Mouse (Mus musculus) liver, embryonic 12.5 days (tissue): ENCODE results near the gene Olfr1246. TPM values are rescaled to one million over a fixed set of nuclear protein-coding genes. Genes with fewer than 3 reads are reported as not detected.
"Not testable (repeated sequence)": the region's sequence is repeated elsewhere in the genome, so short reads cannot be mapped to it uniquely, and the experiment has no call there.

ENCODE experiments used
- ATAC-seq: fragments of 200-750 bp; cut with Nextera tagmentation; 2 replicates; pipeline ENCODE4 v1.8.0; 2017; ENCODE audit warnings: moderate number of reproducible peaks, mild to moderate bottlenecking, moderate library complexity
- H3K27ac ChIP-seq: fragments of 300-500 bp; sonication (generic); 2 replicates; pipeline ENCODE4 v1.5.1; 2016; ENCODE audit warnings: mild to moderate bottlenecking
- H3K27me3 ChIP-seq: fragments of 300-500 bp; sonication (generic); replicated peaks from 2 replicates; pipeline ENCODE4 v1.6.1; 2016; ENCODE audit warnings: mild to moderate bottlenecking, moderate library complexity
- H3K36me3 ChIP-seq: fragments of 300-500 bp; sonication (generic); 2 replicates; pipeline ENCODE4 v1.6.1; 2016; ENCODE audit warnings: mild to moderate bottlenecking, moderate library complexity
- H3K4me1 ChIP-seq: fragments of 300-500 bp; sonication (generic); 2 replicates; pipeline ENCODE4 v1.6.1; 2016
- H3K4me2 ChIP-seq: fragments of 300-500 bp; sonication (generic); 2 replicates; pipeline ENCODE4 v1.6.1; 2016; ENCODE audit warnings: mild to moderate bottlenecking, moderate library complexity
- H3K4me3 ChIP-seq: fragments of 300-500 bp; sonication (generic); 2 replicates; pipeline ENCODE4 v1.5.1; 2016; ENCODE audit warnings: mild to moderate bottlenecking, moderate library complexity
- H3K9ac ChIP-seq: fragments of 300-500 bp; sonication (generic); 2 replicates; pipeline ENCODE4 v1.6.1; 2016; ENCODE audit warnings: mild to moderate bottlenecking, moderate library complexity
- H3K9me3 ChIP-seq: fragments of 300-500 bp; sonication (generic); replicated peaks from 2 replicates; pipeline ENCODE4 v1.6.1; 2016; ENCODE audit warnings: mild to moderate bottlenecking, moderate library complexity
- WGBS: fragments of 180-500 bp; shearing (Covaris S2); methylation state at CpG from one replicate; pipeline ENCODE4 v1.1.7; 2016; ENCODE audit not compliant: insufficient replicate concordance; 5-methylcytosine and 5-hydroxymethylcytosine counted together
- polyA plus RNA-seq: library from polyadenylated mRNA; unstranded; fragments of >200 nt; fragmentation: Nextera tagmentation; extraction: Ambion mirVana; gene quantifications from 2 replicates; pipeline ENCODE4 v1.2.1, GENCODE M21; 2016

Gene Olfr1246
- polyA plus RNA-seq, result not detected in 2 replicates

GRCm38 (mm10) chr2:89593057-89593456, at the start of gene Olfr1246:
Gene Olfr1246, minus strand, starts transcription at chr2:89593157.
- H3K27ac ChIP-seq, result no peak within 1 kb of the TSS
- H3K9ac ChIP-seq, result no peak within 1 kb of the TSS
- H3K4me2 ChIP-seq, result no peak within 1 kb of the TSS
- H3K27me3 ChIP-seq, result no peaks in the 10 kb centered on the region
- no peaks in the 10 kb centered on the region for H3K9me3 ChIP-seq
- H3K36me3 ChIP-seq, result no peaks in the 10 kb centered on the region
- H3K4me1 ChIP-seq, result no peaks in the 10 kb centered on the region
- 54% methylated on average over 2 of the region's 2 CpGs for WGBS
- no peak within 1 kb of the TSS for H3K4me3 ChIP-seq
- ATAC-seq, result no peak

- WGBS, result 76% methylated on average over 2 of the region's 2 CpGs
- H3K36me3 ChIP-seq, result no peaks in the 10 kb centered on the region
- H3K9me3 ChIP-seq, result no peaks in the 10 kb centered on the region
- H3K27ac ChIP-seq, result no peak within 1 kb of the TSS
- H3K9ac ChIP-seq, result no peak within 1 kb of the TSS
- no peak within 1 kb of the TSS for H3K4me3 ChIP-seq
- H3K27me3 ChIP-seq, result no peaks in the 10 kb centered on the region
- H3K4me2 ChIP-seq, result no peak within 1 kb of the TSS
- no peak for ATAC-seq
- no peaks in the 10 kb centered on the region for H3K4me1 ChIP-seq
Observed at GRCm38 (mm10) chr2:89634883-89635282, 41.9 kb upstream of the Olfr1246 start, which contains the start of gene Olfr1249. Gene Olfr1249, minus strand, starts transcription at chr2:89634983.

GRCm38 (mm10) chr2:89618145-89618544, 25.2 kb upstream of the Olfr1246 start, which contains the start of gene Olfr1248:
Gene Olfr1248, minus strand, starts transcription at chr2:89618245.
- not testable (repeated sequence) for ATAC-seq, H3K9ac ChIP-seq, H3K27me3 ChIP-seq, H3K9me3 ChIP-seq, H3K27ac ChIP-seq, H3K36me3 ChIP-seq, H3K4me2 ChIP-seq, H3K4me3 ChIP-seq, H3K4me1 ChIP-seq
- 86% methylated on average over 1 of the region's 1 CpGs for WGBS

GRCm38 (mm10) chr2:89614030-89614429, 21.1 kb upstream of the Olfr1246 start, which contains the start of gene Olfr1247:
Gene Olfr1247, minus strand, starts transcription at chr2:89614130.
- H3K4me2 ChIP-seq, result no peak within 1 kb of the TSS
- no peaks in the 10 kb centered on the region for H3K27me3 ChIP-seq
- no peak for ATAC-seq
- no peak within 1 kb of the TSS for H3K27ac ChIP-seq
- no peaks in the 10 kb centered on the region for H3K36me3 ChIP-seq
- H3K9ac ChIP-seq, result no peak within 1 kb of the TSS
- 78% methylated on average over 2 of the region's 2 CpGs for WGBS
- no peaks in the 10 kb centered on the region for H3K4me1 ChIP-seq
- no peak within 1 kb of the TSS for H3K4me3 ChIP-seq
- no peaks in the 10 kb centered on the region for H3K9me3 ChIP-seq

- Histone ChIP-seq H3K9me3 (no peaks in the 10 kb centered on the region), H3K27me3 (no peaks in the 10 kb centered on the region), H3K36me3 (no peaks in the 10 kb centered on the region), H3K4me2 (no peak within 1 kb of the TSS), H3K9ac (no peak within 1 kb of the TSS), H3K4me3 (no peak within 1 kb of the TSS), H3K4me1 (no peaks in the 10 kb centered on the region), H3K27ac (no peak within 1 kb of the TSS)
- WGBS, result 50% methylated on average over 1 of the region's 1 CpGs
- no peak for ATAC-seq
Observed at GRCm38 (mm10) chr2:89578347-89578746, 14.6 kb downstream of the Olfr1246 start, which contains the start of gene Olfr1245. Gene Olfr1245, minus strand, starts transcription at chr2:89578447.

GRCm38 (mm10) chr2:89562706-89563105, 30.3 kb downstream of the Olfr1246 start:
- not testable (repeated sequence) for H3K36me3 ChIP-seq, H3K9me3 ChIP-seq, H3K4me3 ChIP-seq, H3K4me2 ChIP-seq, H3K27ac ChIP-seq, H3K9ac ChIP-seq, ATAC-seq, H3K27me3 ChIP-seq, H3K4me1 ChIP-seq
- 40% methylated on average over 2 of the region's 2 CpGs for WGBS

GRCm38 (mm10) chr2:89544516-89544915, 48.4 kb downstream of the Olfr1246 start:
- H3K4me1 ChIP-seq, result no peaks in the 10 kb centered on the region
- 63% methylated on average over 2 of the region's 2 CpGs for WGBS
- no peaks in the 10 kb centered on the region for H3K27me3 ChIP-seq
- no peak overlapping the region for H3K27ac ChIP-seq
- H3K36me3 ChIP-seq, result no peaks in the 10 kb centered on the region
- H3K9ac ChIP-seq, result no peak overlapping the region
- no peak overlapping the region for H3K4me3 ChIP-seq
- H3K4me2 ChIP-seq, result no peak overlapping the region
- ATAC-seq, result no peak
- no peaks in the 10 kb centered on the region for H3K9me3 ChIP-seq

GRCm38 (mm10) chr2:89539923-89540322, 53.0 kb downstream of the Olfr1246 start:
- no peaks in the 10 kb centered on the region for H3K27me3 ChIP-seq
- no peaks in the 10 kb centered on the region for H3K9me3 ChIP-seq
- no peak overlapping the region for H3K4me2 ChIP-seq
- no peak overlapping the region for H3K9ac ChIP-seq
- no peak overlapping the region for H3K4me3 ChIP-seq
- no peak overlapping the region for H3K27ac ChIP-seq
- ATAC-seq, result no peak
- WGBS, result 47% methylated on average over 1 of the region's 1 CpGs
- no peaks in the 10 kb centered on the region for H3K36me3 ChIP-seq
- H3K4me1 ChIP-seq, result no peaks in the 10 kb centered on the region

Other genes with a start within 250 kb of the Olfr1246 start
- gene Olfr1234, start 228.3 kb downstream of the Olfr1246 start, polyA plus RNA-seq, result not detected in 2 replicates
- gene Olfr1238, start 183.5 kb downstream of the Olfr1246 start, polyA plus RNA-seq, result not detected in 2 replicates
- not detected in 2 replicates for gene Olfr1239, start 172.8 kb downstream of the Olfr1246 start, polyA plus RNA-seq
- gene Olfr1240, start 150.2 kb downstream of the Olfr1246 start, polyA plus RNA-seq, result not detected in 2 replicates
- gene Olfr1241, start 106.0 kb downstream of the Olfr1246 start, polyA plus RNA-seq, result not detected in 2 replicates
- gene Olfr1242, start 94.8 kb downstream of the Olfr1246 start, polyA plus RNA-seq, result not detected in 2 replicates
- not detected in 2 replicates for gene Olfr1243, start 61.7 kb downstream of the Olfr1246 start, polyA plus RNA-seq
- not detected in 2 replicates for gene Olfr1245, start 14.7 kb downstream of the Olfr1246 start, polyA plus RNA-seq
- gene Olfr1247, start 21.0 kb upstream of the Olfr1246 start, polyA plus RNA-seq, result not detected in 2 replicates
- not detected in 2 replicates for gene Olfr1248, start 25.1 kb upstream of the Olfr1246 start, polyA plus RNA-seq
- gene Olfr1249, start 41.8 kb upstream of the Olfr1246 start, polyA plus RNA-seq, result not detected in 2 replicates
- gene Olfr1250, start 68.3 kb upstream of the Olfr1246 start, polyA plus RNA-seq, result not detected in 2 replicates
- not detected in 2 replicates for gene Olfr1251, start 78.8 kb upstream of the Olfr1246 start, polyA plus RNA-seq
- not detected in 2 replicates for gene Olfr1252, start 131.9 kb upstream of the Olfr1246 start, polyA plus RNA-seq
- not detected in 2 replicates for gene Olfr1253, start 163.9 kb upstream of the Olfr1246 start, polyA plus RNA-seq
- not detected in 2 replicates for gene Olfr1254, start 200.5 kb upstream of the Olfr1246 start, polyA plus RNA-seq
- not detected in 2 replicates for gene Olfr1255, start 218.9 kb upstream of the Olfr1246 start, polyA plus RNA-seq
- gene Olfr1256, start 248.4 kb upstream of the Olfr1246 start, polyA plus RNA-seq, result not detected in 2 replicates